Mouse (Mus musculus): ENCODE measurements at regions not wholly inside any gene's neighbourhood (a gene's known extent, or its start where the extent isn't known, plus 50 kb on each side); places are given as distances from the start of the nearest gene placed in this dataset.

DNA sequence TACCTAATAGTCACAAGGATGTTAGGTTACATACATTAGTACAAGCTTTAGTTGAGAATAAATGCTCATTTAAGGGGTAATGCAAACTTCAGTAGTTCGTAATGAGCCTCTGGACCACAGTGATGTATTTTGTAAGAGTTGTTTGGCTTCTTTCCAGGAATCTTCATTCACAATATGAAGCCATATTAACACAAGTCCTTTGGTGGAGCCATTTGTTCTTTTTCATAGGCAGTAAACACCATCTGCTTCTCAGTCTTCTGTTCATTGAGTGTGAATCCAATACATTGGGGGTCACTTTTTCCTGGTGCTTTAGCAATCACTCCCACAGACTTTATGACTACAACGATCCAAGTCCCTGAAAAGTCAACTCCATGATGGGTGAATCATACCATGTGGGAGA, 446.1 kb upstream of the Slc8a1 start:
- no peaks in the 10 kb centered on the region for H3K9me3 ChIP-seq
- WGBS: 92% methylated on average over 2 of the region's 2 CpGs
- no peaks in the 10 kb centered on the region for H3K4me1 ChIP-seq (replicated peaks)
- H3K36me3 ChIP-seq: no peaks in the 10 kb centered on the region
- no peaks in the 10 kb centered on the region for H3K27me3 ChIP-seq (ENCODE audit: insufficient read depth, poor library complexity, severe bottlenecking)
- H3K4me3 ChIP-seq: no peak overlapping the region
- no peak overlapping the region for H3K27ac ChIP-seq
- DNase-seq (ENCODE audit: low spot score): no peak

GRCm38 (mm10) chr17:82171216-82171615, 433.0 kb upstream of the Slc8a1 start:
- WGBS: 95% methylated on average over 1 of the region's 1 CpGs
- DNase-seq (ENCODE audit: low spot score): no peak
- H3K27me3 ChIP-seq (ENCODE audit: insufficient read depth, poor library complexity, severe bottlenecking): no peaks in the 10 kb centered on the region

GRCm38 (mm10) chr17:82153446-82153845, 415.3 kb upstream of the Slc8a1 start:
- 41% methylated on average over 2 of the region's 2 CpGs for WGBS
- Histone ChIP-seq H3K27me3 (ENCODE audit: insufficient read depth, poor library complexity, severe bottlenecking) (no peaks in the 10 kb centered on the region), H3K27ac (no peak overlapping the region), H3K36me3 (no peaks in the 10 kb centered on the region), H3K9me3 (no peaks in the 10 kb centered on the region), H3K4me3 (no peak overlapping the region), H3K4me1 (replicated peaks) (no peaks in the 10 kb centered on the region)
- no peak for DNase-seq (ENCODE audit: low spot score)

More at GRCm38 (mm10) chr17:82171216-82171615, 433.0 kb upstream of the Slc8a1 start:
- H3K4me1 ChIP-seq (replicated peaks): no peaks in the 10 kb centered on the region
- no peak overlapping the region for H3K4me3 ChIP-seq
- H3K9me3 ChIP-seq: no peaks in the 10 kb centered on the region
- no peaks in the 10 kb centered on the region for H3K36me3 ChIP-seq
- H3K27ac ChIP-seq: no peak overlapping the region

DNA sequence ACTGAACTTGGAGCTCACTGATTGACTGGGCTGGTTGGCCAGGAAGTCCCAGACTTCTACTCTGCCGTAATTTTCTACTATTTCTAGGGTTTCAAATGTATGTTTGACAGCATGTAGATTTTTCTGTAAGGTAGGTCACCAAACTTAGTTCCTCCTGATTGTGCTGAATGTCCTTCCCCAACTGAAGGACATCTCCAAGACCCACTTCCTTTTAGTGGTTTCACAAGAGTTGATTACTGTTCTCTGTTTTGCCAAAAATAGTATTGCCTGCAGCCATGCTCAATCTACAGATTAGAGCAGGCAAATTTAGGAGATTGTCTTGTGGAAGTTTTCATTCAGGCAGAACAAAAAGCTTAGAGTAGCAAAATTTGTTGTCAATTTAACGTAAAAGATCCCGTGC, 396.7 kb upstream of the Slc8a1 start:
- Histone ChIP-seq H3K4me3 (no peak overlapping the region), H3K36me3 (no peaks in the 10 kb centered on the region), H3K9me3 (no peaks in the 10 kb centered on the region), H3K27ac (no peak overlapping the region), H3K27me3 (ENCODE audit: insufficient read depth, poor library complexity, severe bottlenecking) (no peaks in the 10 kb centered on the region), H3K4me1 (replicated peaks) (no peaks in the 10 kb centered on the region)
- DNase-seq (ENCODE audit: low spot score): no peak
- WGBS: 95% methylated on average over 3 of the region's 3 CpGs

GRCm38 (mm10) chr17:82132941-82133340, 394.8 kb upstream of the Slc8a1 start:
- no peak overlapping the region for H3K27ac ChIP-seq
- no peak for DNase-seq (ENCODE audit: low spot score)
- no peaks in the 10 kb centered on the region for H3K36me3 ChIP-seq
- no peak overlapping the region for H3K4me3 ChIP-seq
- H3K9me3 ChIP-seq: no peaks in the 10 kb centered on the region
- 81% methylated on average over 3 of the region's 3 CpGs for WGBS
- H3K27me3 ChIP-seq (ENCODE audit: insufficient read depth, poor library complexity, severe bottlenecking): no peaks in the 10 kb centered on the region
- no peaks in the 10 kb centered on the region for H3K4me1 ChIP-seq (replicated peaks)

- WGBS: 87% methylated on average over 3 of the region's 3 CpGs
- no peak for DNase-seq (ENCODE audit: low spot score)
- no peaks in the 10 kb centered on the region for H3K9me3 ChIP-seq
- H3K27ac ChIP-seq: no peak overlapping the region
- no peaks in the 10 kb centered on the region for H3K4me1 ChIP-seq (replicated peaks)
- H3K27me3 ChIP-seq (ENCODE audit: insufficient read depth, poor library complexity, severe bottlenecking): no peaks in the 10 kb centered on the region
- no peak overlapping the region for H3K4me3 ChIP-seq
- H3K36me3 ChIP-seq: no peaks in the 10 kb centered on the region
Observed at GRCm38 (mm10) chr17:82087141-82087540, 349.0 kb upstream of the Slc8a1 start.

DNA sequence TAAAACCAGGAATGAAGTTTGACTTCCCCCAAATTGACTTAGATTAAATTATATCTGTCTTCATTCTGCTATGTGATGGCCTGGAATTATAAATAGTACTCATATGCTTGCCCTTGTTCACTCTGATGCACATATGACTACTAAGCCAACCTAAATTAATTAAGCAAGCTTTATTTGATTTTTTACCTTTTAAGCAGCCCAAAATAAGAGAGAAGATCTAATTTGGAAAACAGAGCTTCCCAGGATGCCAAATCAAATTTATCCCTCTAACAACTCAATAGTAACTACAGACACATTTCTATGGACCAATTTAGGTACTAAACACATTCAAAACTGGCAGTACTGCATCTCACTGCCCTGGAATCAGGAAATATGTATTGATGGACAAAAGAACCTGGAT, 342.1 kb upstream of the Slc8a1 start:
- Histone ChIP-seq H3K4me1 (replicated peaks) (no peaks in the 10 kb centered on the region), H3K27ac (no peak overlapping the region), H3K9me3 (no peaks in the 10 kb centered on the region), H3K36me3 (no peaks in the 10 kb centered on the region), H3K4me3 (no peak overlapping the region), H3K27me3 (ENCODE audit: insufficient read depth, poor library complexity, severe bottlenecking) (no peaks in the 10 kb centered on the region)
- no peak for DNase-seq (ENCODE audit: low spot score)

Data from hindbrain, embryonic 10.5 days (tissue).